Mouse (Mus musculus) myocyte (in vitro differentiated cells): ENCODE results near the gene Gcnt3.

ENCODE experiments used
- E2F4 ChIP-seq: IDR thresholded peaks from one replicate; pipeline ENCODE4 v1.6.1; 2011; ENCODE audit warnings: mild to moderate bottlenecking, control low read depth, moderate library complexity; ENCODE audit not compliant: insufficient read depth
- POLR2A ChIP-seq: IDR thresholded peaks from one replicate; pipeline ENCODE4 v1.6.1; 2011; ENCODE audit warnings: low read depth, mild to moderate bottlenecking, control low read depth, moderate library complexity; ENCODE audit not compliant: insufficient read length
- USF1 ChIP-seq: IDR thresholded peaks from one replicate; pipeline ENCODE4 v1.6.1; 2011; ENCODE audit warnings: low read depth, mild to moderate bottlenecking, control low read depth, moderate library complexity

- TF ChIP-seq E2F4 (no peak), POLR2A (no peak), USF1 (no peak)
Observed at GRCm38 (mm10) chr9:70006984-70007383, 30.9 kb downstream of the Gcnt3 start.
